Mouse (Mus musculus) hindbrain, embryonic 16.5 days (tissue): ENCODE data around the gene Tead2. TPM values are rescaled to one million over a fixed set of nuclear protein-coding genes. Genes with fewer than 3 reads are reported as not detected.

Experiments used
- ATAC-seq: fragments of 200-750 bp; cut with Nextera tagmentation; 2 replicates; pipeline ENCODE4 v1.8.0; 2017; ENCODE audit warnings: moderate TSS enrichment, moderate library complexity
- H3K27ac ChIP-seq: fragments of 300-500 bp; sonication (generic); 2 replicates; pipeline ENCODE4 v1.5.1; 2014; ENCODE audit warnings: low read depth, mild to moderate bottlenecking, control low read depth, low read length, moderate library complexity
- H3K27me3 ChIP-seq: fragments of 300-500 bp; sonication (generic); replicated peaks from 2 replicates; pipeline ENCODE4 v1.6.1; 2014; ENCODE audit warnings: low read length; ENCODE audit not compliant: control insufficient read depth, insufficient read depth
- H3K36me3 ChIP-seq: fragments of 300-500 bp; sonication (generic); 2 replicates; pipeline ENCODE4 v1.6.1; 2014; ENCODE audit warnings: mild to moderate bottlenecking, low read length, moderate library complexity, mixed read lengths; ENCODE audit not compliant: control insufficient read depth, insufficient read depth
- H3K4me1 ChIP-seq: fragments of 300-500 bp; sonication (generic); 2 replicates; pipeline ENCODE4 v1.6.1; 2014; ENCODE audit warnings: low read depth, low read length; ENCODE audit not compliant: control insufficient read depth, insufficient read depth
- H3K4me2 ChIP-seq: fragments of 300-500 bp; sonication (generic); 2 replicates; pipeline ENCODE4 v1.6.1; 2014; ENCODE audit warnings: mild to moderate bottlenecking, low read length, control low read depth, moderate library complexity
- H3K4me3 ChIP-seq: fragments of 300-500 bp; sonication (generic); 2 replicates; pipeline ENCODE4 v1.5.1; 2014; ENCODE audit warnings: mild to moderate bottlenecking, low read length, control low read depth, moderate library complexity
- H3K9ac ChIP-seq: fragments of 300-500 bp; sonication (generic); 2 replicates; pipeline ENCODE4 v1.6.1; 2014; ENCODE audit warnings: low read depth, mild to moderate bottlenecking, control low read depth, low read length, moderate library complexity
- H3K9me3 ChIP-seq: fragments of 300-500 bp; sonication (generic); 2 replicates; pipeline ENCODE4 v1.6.1; 2014; ENCODE audit warnings: mild to moderate bottlenecking, low read length, moderate library complexity; ENCODE audit not compliant: control insufficient read depth
- WGBS: fragments of 180-500 bp; shearing (Covaris S2); extraction: QIAGEN DNeasy Blood & Tissue Kit; methylation state at CpG from one replicate; pipeline ENCODE4 v1.1.7; 2014; 5-methylcytosine and 5-hydroxymethylcytosine counted together
- polyA plus RNA-seq: library from polyadenylated mRNA; unstranded; fragments of >200 nt; fragmentation: Nextera tagmentation; extraction: Ambion mirVana; gene quantifications from 2 replicates; pipeline ENCODE4 v1.2.1, GENCODE M21; 2015

Tead2 gene
- polyA plus RNA-seq, 1 experiment from 2014 or later: 46.9 TPM

DNA sequence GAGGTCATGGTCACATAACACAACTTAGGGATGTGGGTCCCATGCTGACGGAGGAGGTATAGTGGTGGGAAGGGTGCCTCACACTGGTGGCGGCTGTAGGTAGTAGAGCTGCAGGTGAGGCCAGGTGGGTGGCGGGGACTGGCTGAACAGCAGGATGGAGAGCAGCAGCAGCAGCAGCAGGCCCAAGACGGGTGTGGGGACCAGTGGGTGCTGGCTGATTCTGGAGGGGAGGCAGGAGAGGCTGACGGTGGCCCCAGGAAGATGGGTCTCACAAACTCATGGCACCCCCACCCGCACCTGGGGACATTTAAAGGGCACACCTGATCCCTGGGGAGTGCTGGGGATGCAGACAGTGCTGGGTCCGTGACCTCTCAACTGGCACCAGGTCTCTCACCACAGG is 31.9 kb upstream of the Tead2 start:
- WGBS: 55% methylated on average over 7 of the region's 7 CpGs
- no peak overlapping the region for H3K4me3 ChIP-seq
- H3K4me2 ChIP-seq: no peak overlapping the region
- H3K27me3 ChIP-seq: peaks cover 59% of the 10 kb centered on the region
- ATAC-seq: no peak
- no peak overlapping the region for H3K27ac ChIP-seq
- H3K4me1 ChIP-seq: peaks cover 13% of the 10 kb centered on the region
- H3K9ac ChIP-seq: no peak overlapping the region
- H3K9me3 ChIP-seq: no peaks in the 10 kb centered on the region
- H3K36me3 ChIP-seq: no peaks in the 10 kb centered on the region

DNA sequence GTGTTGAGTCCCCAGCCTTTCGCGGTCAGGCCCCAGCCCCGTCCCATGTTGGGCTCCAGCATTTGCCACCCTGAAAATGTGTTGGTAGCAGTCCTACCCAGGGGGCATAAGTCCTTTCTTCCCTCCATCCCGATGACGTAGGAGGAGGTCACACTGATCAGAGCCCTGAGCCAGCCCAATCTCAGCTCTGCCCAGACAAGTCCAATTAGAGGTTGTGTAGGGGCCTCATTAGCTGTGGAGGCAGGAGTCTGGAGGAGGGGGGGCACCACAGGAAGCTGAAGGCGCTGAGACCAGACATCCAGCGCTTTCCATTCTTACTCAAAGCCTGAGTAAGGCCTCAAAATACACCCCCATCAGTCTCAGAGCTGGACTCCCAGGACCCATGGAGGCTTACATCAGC is 29.6 kb upstream of the Tead2 start:
- 65% methylated on average over 7 of the region's 7 CpGs for WGBS
- H3K27ac ChIP-seq: no peak overlapping the region
- no peak overlapping the region for H3K4me3 ChIP-seq
- H3K4me1 ChIP-seq: peaks cover 13% of the 10 kb centered on the region
- H3K4me2 ChIP-seq: no peak overlapping the region
- H3K27me3 ChIP-seq: peaks cover 41% of the 10 kb centered on the region
- no peak overlapping the region for H3K9ac ChIP-seq
- no peaks in the 10 kb centered on the region for H3K36me3 ChIP-seq
- no peaks in the 10 kb centered on the region for H3K9me3 ChIP-seq
- no peak for ATAC-seq

DNA sequence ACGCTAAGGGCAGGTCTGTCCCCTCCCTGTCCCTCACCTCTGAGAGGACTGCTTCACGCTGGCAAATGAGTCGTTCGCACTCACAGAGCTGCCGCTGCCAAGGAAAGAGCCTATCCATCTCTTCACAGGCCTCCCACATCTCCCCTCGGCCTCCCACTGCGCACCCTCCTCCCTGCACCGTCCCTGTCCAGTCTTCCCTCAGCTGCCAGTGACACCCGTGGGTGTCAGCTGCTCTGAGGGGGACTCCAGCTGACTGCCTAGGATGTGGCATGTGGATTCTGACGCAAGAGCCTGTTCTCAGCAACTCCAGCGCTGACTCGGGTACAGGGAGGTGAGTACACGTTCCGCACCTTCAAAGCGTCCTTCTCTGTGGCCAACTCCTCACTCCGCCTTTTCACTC is 26.0 kb upstream of the Tead2 start:
- H3K4me1 ChIP-seq: no peaks in the 10 kb centered on the region; the same call in 1 of the 2 replicates
- 66% methylated on average over 15 of the region's 16 CpGs for WGBS

DNA sequence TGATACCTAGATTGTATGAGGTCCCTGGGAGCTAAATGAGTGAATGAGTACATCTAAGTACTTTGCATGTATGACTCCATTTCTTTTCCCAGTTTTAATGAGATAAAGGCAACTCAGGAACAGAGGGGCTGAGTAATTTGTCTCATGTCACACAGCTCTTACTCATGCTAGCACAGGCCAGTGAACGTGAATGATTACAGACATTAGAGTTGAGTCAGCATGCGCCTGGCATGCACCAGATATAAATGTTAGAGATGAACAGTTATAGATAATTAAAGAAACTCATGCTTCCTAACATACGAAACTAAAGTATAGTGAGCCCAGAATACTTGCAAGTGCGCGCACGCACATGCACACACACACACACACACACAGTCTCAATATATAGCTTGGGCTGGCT is 25.4 kb upstream of the Tead2 start:
- no peaks in the 10 kb centered on the region; the same call in 1 of the 2 replicates for H3K4me1 ChIP-seq
- peaks cover 8% of the 10 kb centered on the region for H3K27me3 ChIP-seq
- ATAC-seq: no peak
- no peaks in the 10 kb centered on the region for H3K36me3 ChIP-seq
- H3K9ac ChIP-seq: no peak overlapping the region
- 90% methylated on average over 6 of the region's 6 CpGs for WGBS
- H3K27ac ChIP-seq: no peak overlapping the region
- H3K4me3 ChIP-seq: no peak overlapping the region
- H3K4me2 ChIP-seq: no peak overlapping the region
- no peaks in the 10 kb centered on the region for H3K9me3 ChIP-seq

More for the DNA sequence above, 26.0 kb upstream of the Tead2 start:
- no peaks in the 10 kb centered on the region for H3K9me3 ChIP-seq
- H3K4me2 ChIP-seq: no peak overlapping the region
- no peaks in the 10 kb centered on the region for H3K36me3 ChIP-seq
- H3K4me3 ChIP-seq: no peak overlapping the region
- no peak overlapping the region for H3K27ac ChIP-seq
- no peak for ATAC-seq
- H3K9ac ChIP-seq: 0 out of 2 replicates have a peak overlapping the region, but pooled peaks have one; percentile 13
- H3K27me3 ChIP-seq: peaks cover 11% of the 10 kb centered on the region

DNA sequence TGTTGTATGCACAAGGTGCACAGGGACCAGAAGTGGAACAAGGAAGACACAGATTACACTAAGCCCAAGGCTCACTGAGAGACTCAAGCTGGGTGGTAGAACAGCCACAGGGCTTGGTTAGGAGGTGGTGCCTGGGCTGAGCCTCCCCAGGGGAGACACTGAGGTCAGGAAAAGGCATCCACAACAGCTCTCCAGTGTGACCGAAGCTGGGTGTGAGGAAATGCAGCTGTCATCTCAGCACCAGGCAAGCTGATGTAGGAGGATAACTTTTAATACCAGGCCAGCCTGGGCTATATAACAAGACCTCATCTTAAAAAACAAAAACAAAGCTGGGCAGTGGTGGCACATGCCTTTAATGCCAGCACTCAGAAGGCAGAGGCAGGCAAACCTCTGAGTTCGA is 24.4 kb upstream of the Tead2 start:
- peaks cover 4% of the 10 kb centered on the region; the same call in 1 of the 2 replicates for H3K27me3 ChIP-seq
- H3K4me2 ChIP-seq: no peak overlapping the region
- no peak overlapping the region for H3K27ac ChIP-seq
- no peak for ATAC-seq
- H3K36me3 ChIP-seq: no peaks in the 10 kb centered on the region
- H3K4me1 ChIP-seq: no peaks in the 10 kb centered on the region; the same call in 1 of the 2 replicates
- WGBS: 91% methylated on average over 2 of the region's 2 CpGs
- no peak overlapping the region for H3K9ac ChIP-seq
- no peak overlapping the region for H3K4me3 ChIP-seq
- H3K9me3 ChIP-seq: no peaks in the 10 kb centered on the region

DNA sequence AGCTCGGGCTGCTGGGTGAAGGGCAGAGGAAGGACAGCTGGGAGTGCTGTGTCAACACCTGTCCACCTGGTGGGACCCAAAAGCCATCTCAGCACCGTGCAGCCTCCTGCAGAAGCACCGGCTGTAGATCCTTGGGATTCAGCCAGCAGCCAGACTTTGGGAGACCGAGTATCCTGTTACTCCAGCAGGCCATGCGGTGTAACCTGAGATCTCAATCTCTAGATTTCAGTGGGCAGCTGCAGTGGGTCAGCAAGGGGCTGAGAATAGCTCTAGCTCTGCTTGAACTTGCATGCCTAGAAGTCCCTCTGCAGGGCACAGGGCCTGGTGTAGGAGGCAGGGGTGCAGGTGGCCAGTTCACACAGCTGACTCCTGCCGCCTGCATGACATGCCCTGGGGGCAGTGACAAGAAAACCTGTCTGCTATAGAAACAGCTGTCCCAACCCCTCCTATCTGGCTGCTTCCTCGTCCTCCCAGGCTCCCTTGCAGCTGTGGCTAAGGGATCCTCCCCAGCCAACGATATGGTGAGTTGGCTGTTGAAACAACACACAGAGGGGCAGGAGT is 23.7 kb upstream of the Tead2 start:
- no peak overlapping the region for H3K4me2 ChIP-seq
- no peaks in the 10 kb centered on the region; the same call in 1 of the 2 replicates for H3K4me1 ChIP-seq
- no peaks in the 10 kb centered on the region for H3K9me3 ChIP-seq
- no peak overlapping the region for H3K9ac ChIP-seq
- 22% methylated on average over 8 of the region's 8 CpGs for WGBS
- H3K27me3 ChIP-seq: peaks cover 4% of the 10 kb centered on the region; the same call in 1 of the 2 replicates
- H3K27ac ChIP-seq: no peak overlapping the region; the same call in 1 of the 2 replicates
- ATAC-seq: peak; percentile 44; the same call in 1 of the 2 replicates
- no peaks in the 10 kb centered on the region for H3K36me3 ChIP-seq
- H3K4me3 ChIP-seq: no peak overlapping the region

DNA sequence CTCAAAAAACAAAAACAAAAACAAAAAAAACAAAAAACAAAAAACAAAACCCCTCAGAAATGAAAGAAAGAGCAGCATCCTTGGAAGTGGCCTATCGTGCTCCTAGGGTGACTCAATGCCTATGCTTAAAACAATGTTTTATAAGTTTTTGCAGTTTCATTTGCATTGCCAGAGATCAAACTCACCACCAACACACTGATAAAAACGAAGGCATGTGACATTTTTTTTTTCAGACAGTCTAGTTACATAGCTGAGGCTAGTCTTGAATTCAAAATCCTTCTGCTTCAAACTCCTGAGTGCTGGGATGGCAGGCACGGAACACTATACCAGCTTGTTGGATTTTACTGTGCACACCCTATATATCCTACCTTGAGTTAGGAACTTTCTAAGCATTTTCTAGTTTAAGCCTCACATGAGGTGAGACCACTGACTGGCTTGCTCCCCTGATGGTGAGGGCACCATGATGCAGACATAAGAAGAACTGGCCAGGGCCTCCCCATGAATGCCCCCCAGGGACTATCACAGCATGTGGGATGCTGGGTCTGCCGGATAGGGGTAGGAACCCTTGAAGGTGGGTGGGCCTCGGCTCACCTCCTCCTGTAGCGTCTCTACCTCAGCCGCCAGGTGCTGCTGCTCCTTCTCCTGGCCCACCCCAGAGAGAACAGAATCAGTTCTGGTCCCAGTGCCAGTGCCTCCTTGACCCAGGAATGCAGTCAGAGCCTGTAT is 22.8 kb upstream of the Tead2 start:
- no peak overlapping the region for H3K27ac ChIP-seq
- H3K9ac ChIP-seq: no peak overlapping the region
- no peaks in the 10 kb centered on the region for H3K36me3 ChIP-seq
- H3K4me1 ChIP-seq: no peaks in the 10 kb centered on the region; the same call in 1 of the 2 replicates
- 85% methylated on average over 7 of the region's 7 CpGs for WGBS
- H3K27me3 ChIP-seq: peaks cover 4% of the 10 kb centered on the region; the same call in 1 of the 2 replicates
- no peak overlapping the region for H3K4me3 ChIP-seq
- no peaks in the 10 kb centered on the region for H3K9me3 ChIP-seq
- ATAC-seq: no peak
- H3K4me2 ChIP-seq: no peak overlapping the region

DNA sequence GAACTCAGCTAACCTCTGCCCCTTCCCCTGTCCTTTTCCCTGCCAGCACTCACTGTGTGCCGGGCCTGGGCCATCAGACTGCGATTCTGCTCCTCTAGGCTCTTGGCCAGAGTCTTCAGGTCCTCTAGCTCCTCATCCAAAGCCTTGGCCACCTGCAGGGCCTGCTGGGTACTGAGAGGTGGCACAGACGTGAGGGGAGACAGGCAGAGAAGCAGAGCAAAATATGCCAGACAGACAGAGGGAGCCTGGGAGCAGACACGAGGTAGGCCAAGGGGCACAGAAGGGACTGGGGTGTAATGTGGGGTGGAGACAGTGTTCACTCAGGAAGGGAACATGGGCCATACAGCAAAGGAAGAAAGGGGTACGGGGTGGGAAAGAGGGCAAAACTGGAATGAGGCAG is 22.1 kb upstream of the Tead2 start:
- Histone ChIP-seq H3K27me3 (peaks cover 4% of the 10 kb centered on the region; the same call in 1 of the 2 replicates), H3K9ac (no peak overlapping the region), H3K4me3 (no peak overlapping the region), H3K36me3 (no peaks in the 10 kb centered on the region), H3K4me2 (no peak overlapping the region), H3K9me3 (no peaks in the 10 kb centered on the region), H3K27ac (no peak overlapping the region), H3K4me1 (peaks cover 2% of the 10 kb centered on the region; the same call in 1 of the 2 replicates)
- 61% methylated on average over 5 of the region's 5 CpGs for WGBS
- ATAC-seq: no peak
